ENCODE assay signal across 8 mouse cellular contexts in genomic region chr10:117417772-117418667, GRCm38 (mm10). TPM values are rescaled to one million over a fixed set of nuclear protein-coding genes. Genes with fewer than 3 reads are reported as not detected.
DNase-seq lines count a peak whose midpoint lies in the region; ATAC-seq and TF ChIP-seq lines count a peak whose summit lies in the region.

No protein-coding gene starts in this region.

- peak; percentile 85 for ATAC-seq in forebrain, embryonic 15.5 days (replicated peaks)
- ATAC-seq in megakaryocyte, adult 5-6 weeks (ENCODE audit: poor library complexity, severe bottlenecking): peak; percentile 77

- H3K4me3 ChIP-seq in bone marrow, adult 2 months (replicated peaks; ENCODE audit: control insufficient read depth, low read depth, low read length): peak overlapping the region; percentile 54
- peak overlapping the region; percentile 37 for H3K4me3 ChIP-seq in forebrain, embryonic 15.5 days

- peaks cover 2% of the 10 kb centered on the region; the same call in 1 of the 2 replicates for H3K4me1 ChIP-seq in bone marrow, adult 2 months (ENCODE audit: control insufficient read depth, insufficient read depth, low read length)
- H3K4me1 ChIP-seq in forebrain, embryonic 15.5 days: peaks cover 18% of the 10 kb centered on the region

- H3K27me3 ChIP-seq in forebrain, embryonic 15.5 days: no peaks in the 10 kb centered on the region
- no peaks in the 10 kb centered on the region for H3K27me3 ChIP-seq in splenic B cell, adult 2 months (ENCODE audit: control insufficient read depth, insufficient read depth, low read length, poor library complexity, severe bottlenecking)

- TF ChIP-seq POLR2A in bone marrow, adult 2 months (IDR thresholded peaks at IDR 0.05; ENCODE audit: borderline replicate concordance, control insufficient read depth, low read depth, low read length): no peak

- no peak for TF ChIP-seq CTCF in bone marrow, adult 2 months (IDR thresholded peaks at IDR 0.05; ENCODE audit: control insufficient read depth, insufficient read depth, low read length)

- H3K9me3 ChIP-seq in forebrain, embryonic 15.5 days: no peaks in the 10 kb centered on the region

- H3K36me3 ChIP-seq in forebrain, embryonic 15.5 days: no peaks in the 10 kb centered on the region
- H3K36me3 ChIP-seq in splenic B cell, adult 2 months (ENCODE audit: control insufficient read depth, insufficient read depth, low read length, poor library complexity, severe bottlenecking): no peaks in the 10 kb centered on the region

- DNase-seq in kidney, adult 9 months: peak; percentile 20
- no peak for DNase-seq in kidney, postnatal 10 days
- peak; percentile 77 for DNase-seq in layer of hippocampus, adult 11-12 months (ENCODE audit: low spot score)
- peak; percentile 83 for DNase-seq in splenic B cell, adult 2 months (ENCODE audit: low read depth, low spot score)
- DNase-seq in gastrocnemius, adult 18-20 months (ENCODE audit: low spot score): no peak

- peak overlapping the region; percentile 43; the same call in 1 of the 2 replicates for H3K27ac ChIP-seq in bone marrow, adult 2 months (ENCODE audit: control insufficient read depth, insufficient read depth, low read depth, low read length, poor library complexity)
- H3K27ac ChIP-seq in forebrain, embryonic 15.5 days (replicated peaks): peak overlapping the region; percentile 87

- H3K9ac ChIP-seq in forebrain, embryonic 15.5 days (replicated peaks): peak overlapping the region; percentile 39

- 5% methylated on average over 18 of the region's 18 CpGs for WGBS in bone marrow, adult 2 months
- 23% methylated on average over 18 of the region's 18 CpGs for WGBS in forebrain, embryonic 15.5 days

- peak overlapping the region; percentile 50 for H3K4me2 ChIP-seq in forebrain, embryonic 15.5 days (replicated peaks)

RNA-seq across cellular contexts. Expression of gene Cpsf6, which starts 38.2 kb away (rescaled TPM):
- 48.0 and 64.9 TPM in 2 replicates for polyA plus RNA-seq in bone marrow, adult 2 months (2011; ENCODE audit: insufficient read depth, insufficient read length, low replicate concordance, missing spikeins)
- 201 and 205 TPM in 2 replicates for polyA plus RNA-seq in forebrain, embryonic 15.5 days (2015; fragmentation: Nextera tagmentation; extraction: Ambion mirVana)
- total RNA-seq in megakaryocyte, adult 5-6 weeks (2015): 70.3 and 88.4 TPM in 2 replicates
- 87.7 and 103 TPM in 2 replicates for total RNA-seq in megakaryocyte, adult 5-6 weeks (2017)
- 10 to 100 TPM; 18.1 to 22.0 TPM for total RNA-seq in gastrocnemius, adult 18-20 months (2021)

Comparison
In these comparisons a context has a peak if more than half of its experiments do, and no peak if none do; other contexts are left out.
1. DNase-seq: peak in kidney, adult 9 months (single experiment), layer of hippocampus, adult 11-12 months (single experiment) and splenic B cell, adult 2 months (single experiment); none in kidney, postnatal 10 days (single experiment) and gastrocnemius, adult 18-20 months (single experiment).